Mouse (Mus musculus) urinary bladder, adult 2 months (tissue): ENCODE data around the gene Mras. TPM values are rescaled to one million over a fixed set of nuclear protein-coding genes. Genes with fewer than 3 reads are reported as not detected.

Source experiments
- DNase-seq: peaks from one replicate; pipeline ENCODE4 v3.0.0; 2022; ENCODE audit warnings: low spot score
- polyA plus RNA-seq: library from polyadenylated mRNA; depleted of rRNA; stranded (reverse); fragments of >200 nt; gene quantifications from 2 replicates; pipeline ENCODE4 v1.2.3, GENCODE M21; 2012; rRNA removed

Gene Mras
- polyA plus RNA-seq, 1 experiment = 31.1 TPM

DNA sequence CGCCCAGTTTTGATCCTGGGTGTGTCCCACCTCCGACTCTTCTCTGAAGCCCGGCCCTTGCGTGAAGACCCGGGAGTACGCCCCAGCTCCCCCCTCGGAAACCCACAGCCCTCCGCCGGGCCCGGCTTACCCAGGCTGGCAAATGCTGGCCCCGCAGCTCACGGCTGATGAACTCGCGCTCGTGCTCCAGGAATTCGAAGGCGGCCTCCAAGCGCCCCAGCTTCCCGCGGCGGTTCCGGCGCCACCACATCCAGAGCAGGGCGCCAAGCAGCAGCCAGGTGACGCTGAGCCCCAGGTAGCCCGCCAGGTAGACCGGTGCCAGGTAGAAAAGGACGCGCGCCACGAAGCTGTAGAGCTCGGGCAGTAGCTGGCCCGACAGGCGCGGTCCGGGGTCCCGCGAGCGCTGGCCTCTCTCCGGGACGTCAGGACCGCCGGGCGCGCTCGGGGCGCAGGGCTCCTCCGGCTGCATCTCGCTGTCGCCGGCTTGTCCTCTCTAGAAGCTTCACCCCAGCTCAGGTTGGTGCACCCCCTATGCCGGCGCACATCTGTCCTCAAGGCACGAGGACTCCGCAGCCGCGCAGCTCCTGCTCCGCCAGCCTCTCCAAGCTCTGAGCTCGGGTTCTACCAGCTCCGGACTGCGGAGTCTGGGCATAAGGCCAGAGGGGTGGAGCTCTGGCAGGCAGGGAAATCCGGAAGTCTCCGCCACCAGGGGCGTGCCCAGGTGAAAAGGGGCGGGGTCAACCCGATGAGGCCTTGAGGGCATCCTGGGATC is 79.1 kb downstream of the Mras start, which contains the start of gene Esyt3:
Esyt3 (minus strand) TSS at position 637 of the 772 bp plus-strand sequence.
- peak; percentile 54 for DNase-seq

DNA sequence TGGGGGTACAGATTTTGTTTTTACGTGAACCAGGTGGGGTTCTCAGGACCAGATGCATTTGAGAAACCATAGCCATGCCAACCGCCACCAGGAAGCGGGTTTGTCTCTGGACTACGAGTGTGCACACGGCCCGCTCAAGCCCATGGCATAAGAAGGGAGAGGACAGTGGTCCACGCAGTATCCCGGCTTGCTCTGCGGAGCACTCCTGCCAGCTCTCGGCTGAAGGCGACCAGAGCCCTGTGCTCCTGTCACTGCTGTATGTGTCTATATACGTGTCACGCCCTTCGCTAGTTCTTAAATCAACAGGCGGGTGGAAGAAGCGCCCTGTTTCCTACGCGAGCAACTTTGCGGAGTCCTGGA is 79.6 kb downstream of the Mras start:
- no peak for DNase-seq

DNA sequence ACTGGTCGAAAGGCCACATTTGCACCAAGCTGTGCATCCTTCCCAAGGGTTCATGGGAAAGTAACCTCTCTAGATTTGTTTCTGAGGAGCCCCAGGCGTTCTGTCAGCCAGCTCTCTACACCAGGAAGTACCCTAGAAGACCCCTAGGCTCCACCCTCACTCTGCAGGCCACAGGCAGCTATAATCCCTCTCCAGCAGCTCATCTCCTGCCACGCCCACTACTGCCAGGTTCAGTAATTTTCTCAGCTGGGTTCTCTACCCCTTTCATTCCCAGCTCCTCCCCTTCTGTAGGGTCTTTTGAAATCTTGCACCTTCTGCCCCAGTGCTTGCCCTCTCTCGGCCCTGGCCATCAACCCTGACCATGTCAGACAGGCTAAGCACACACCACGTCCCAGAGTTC is 81.2 kb downstream of the Mras start:
- DNase-seq = no peak

DNA sequence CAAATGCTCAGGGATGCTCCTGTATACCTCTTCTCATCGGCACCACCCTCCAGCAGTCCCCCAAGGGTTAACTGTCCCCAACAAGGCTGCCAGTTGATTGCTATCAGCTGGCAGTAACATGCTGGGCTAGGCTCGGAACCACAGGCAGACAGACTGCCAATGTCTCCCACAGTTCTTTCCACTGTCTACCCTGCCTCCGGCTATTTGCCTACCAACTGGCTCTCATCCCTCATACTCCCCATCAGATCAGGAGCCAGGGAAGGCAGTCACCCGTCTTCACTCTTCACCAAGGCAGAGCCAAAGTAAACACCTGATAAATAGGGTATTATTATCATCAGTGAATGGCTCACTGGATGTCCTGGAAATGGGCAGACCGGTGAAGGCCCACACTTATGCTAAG is 82.4 kb downstream of the Mras start:
- DNase-seq = no peak

DNA sequence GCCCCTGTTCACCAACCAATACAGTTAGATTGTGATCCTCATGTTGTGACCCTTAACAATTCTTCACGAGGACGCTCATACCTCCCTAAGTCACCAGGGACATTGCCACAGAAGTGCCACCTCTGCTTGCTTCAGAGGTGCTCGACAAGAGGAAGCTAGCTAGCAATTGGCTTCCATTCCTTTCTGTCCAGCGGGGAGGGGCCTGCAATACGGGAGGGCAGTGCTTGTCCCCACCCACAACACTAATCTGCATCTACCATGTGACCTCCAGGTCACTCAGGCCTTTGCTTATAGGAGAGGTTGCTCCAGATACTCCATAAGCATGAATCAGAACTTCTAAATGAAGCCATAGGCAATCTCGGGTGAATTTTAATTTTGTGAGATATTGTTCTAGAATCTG is 83.8 kb downstream of the Mras start:
- no peak for DNase-seq

DNA sequence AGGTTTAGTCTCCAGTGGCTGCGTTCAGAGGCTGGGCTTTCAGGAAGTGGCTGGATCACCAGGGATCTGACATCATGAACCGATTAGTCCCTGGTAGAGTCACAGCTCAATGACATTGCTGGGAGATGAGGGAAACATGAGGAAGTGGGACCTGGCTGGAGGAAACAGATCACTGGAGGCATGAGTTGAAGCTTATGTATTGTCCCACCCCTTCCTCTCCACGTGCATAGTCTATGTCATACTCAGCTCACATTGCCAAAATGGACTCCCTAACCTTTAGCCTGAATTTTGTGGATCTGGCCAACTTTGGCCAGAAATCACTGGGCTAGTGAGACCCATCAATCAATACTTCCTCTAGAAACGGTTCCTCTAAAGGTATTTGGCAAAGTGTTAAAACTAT is 84.2 kb downstream of the Mras start:
- no peak for DNase-seq

DNA sequence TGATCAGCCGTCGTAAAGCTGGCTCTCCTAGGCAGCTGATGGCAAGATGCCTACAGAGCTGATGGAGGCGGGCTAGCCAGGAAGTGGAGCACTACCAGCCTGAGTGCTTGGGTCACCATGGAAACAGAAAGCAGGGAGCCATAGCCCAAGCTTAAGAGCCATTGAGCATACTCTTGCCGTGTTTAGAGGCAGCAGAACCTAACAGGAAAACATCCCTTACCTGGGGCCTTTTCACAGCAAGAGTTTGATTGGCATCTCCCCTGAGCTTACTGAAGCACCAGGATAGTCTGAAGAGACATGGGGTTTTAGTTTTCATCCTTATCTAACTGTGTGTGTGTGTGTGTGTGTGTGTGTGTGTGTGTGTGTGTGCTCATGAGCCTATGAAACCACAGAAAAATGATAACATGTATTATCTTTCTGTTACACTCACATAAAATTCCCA is 91.8 kb downstream of the Mras start:
- no peak for DNase-seq

DNA sequence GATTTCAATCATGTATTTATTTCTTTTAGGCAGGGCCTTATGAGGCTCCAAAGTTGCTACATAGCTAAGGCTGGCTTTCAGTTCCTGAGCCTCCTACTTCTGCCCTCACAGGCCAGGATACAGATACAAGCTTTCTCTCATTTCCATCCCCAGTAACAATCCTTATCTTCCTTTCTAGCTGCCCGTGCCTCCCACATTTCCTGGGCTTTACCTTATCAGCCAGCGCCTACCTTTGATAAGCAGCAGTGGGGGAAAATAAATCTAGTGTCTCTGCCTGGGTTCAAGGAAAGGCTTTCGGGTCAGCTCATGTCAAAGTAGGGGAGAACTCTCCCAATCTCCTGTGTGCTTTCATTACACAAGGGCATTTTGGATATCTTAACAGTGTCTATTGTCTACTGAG is 95.6 kb downstream of the Mras start:
- DNase-seq = no peak

DNA sequence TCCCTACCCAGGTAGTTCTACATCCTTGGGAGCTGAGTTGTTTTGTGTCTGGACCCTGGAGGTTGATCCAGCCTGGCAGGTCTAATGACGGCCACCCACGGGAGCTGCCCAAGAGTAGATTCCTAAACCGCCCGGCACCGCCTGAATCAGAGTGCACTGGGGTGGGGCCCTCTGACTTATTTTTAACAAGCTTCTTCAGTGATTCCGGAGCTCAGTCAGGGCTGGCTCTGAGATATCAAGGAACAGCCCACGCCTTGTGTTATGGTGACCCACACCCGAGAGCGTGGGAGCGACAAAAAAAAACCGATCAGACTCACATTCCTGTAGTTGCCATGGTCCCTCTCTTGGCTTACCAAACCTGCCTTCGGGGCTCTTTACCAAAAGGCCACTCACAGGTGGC is 97.1 kb downstream of the Mras start:
- DNase-seq = no peak

DNA sequence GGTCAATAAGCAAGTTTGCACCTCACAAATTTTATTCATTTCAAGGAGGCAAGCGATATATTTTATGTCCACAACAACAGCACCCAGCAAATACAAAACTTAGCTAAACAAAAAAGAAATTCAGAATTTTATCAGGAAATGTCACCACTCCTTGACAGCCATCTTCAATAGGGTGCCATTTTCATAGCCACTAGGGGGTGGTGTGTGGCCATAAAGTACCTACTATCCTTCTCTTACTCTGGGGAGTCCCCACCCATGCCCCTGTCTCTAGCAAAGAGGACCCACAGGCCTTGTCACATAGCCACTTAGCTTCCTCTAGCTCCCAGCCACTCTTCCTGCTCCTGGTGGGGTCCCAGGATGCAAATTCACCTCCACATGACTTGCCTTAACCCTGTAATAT is 98.0 kb downstream of the Mras start:
- no peak for DNase-seq

DNA sequence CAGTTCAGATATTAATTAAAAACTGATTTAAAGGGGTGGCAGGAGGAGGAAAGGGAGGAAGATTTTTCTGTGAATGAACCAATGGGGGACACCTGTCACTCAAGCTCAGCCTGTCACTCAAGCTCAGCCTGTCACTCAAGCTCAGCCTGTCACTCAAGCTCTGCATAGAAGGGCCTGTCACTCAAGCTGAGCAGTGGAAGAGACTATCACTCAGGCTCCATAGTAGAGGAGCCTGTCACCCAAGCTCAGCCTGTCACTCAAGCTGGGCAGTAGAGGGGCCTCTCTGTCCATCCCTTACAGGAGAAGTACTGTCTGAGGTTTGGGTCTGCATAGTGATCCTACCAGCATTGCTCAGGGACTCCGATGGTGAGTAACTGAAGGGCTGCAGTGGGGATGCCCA is 98.9 kb downstream of the Mras start:
- DNase-seq = no peak

DNA sequence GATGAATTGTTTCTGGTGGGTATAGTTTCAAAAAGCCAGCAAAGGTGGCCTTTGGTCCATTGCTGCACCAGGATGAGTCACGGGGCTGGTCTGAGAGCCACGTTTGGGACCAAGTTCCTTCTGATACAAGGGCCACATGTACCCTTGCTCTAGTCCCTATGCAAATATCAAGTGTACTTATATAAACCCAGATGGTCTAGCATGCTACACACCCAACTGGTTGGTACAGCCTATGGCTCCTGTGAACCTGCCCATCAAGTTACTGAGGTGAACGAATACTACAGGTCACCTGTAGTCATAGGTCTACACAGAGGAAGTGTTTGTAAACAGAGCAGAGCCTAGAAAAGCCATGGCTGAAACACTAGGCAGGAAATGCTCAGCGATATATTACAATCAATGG is 100.6 kb downstream of the Mras start:
- DNase-seq = no peak

Other genes starting within 250 kb of the Mras start
- not detected in 2 replicates for gene Faiml, start 200.1 kb downstream of the Mras start, polyA plus RNA-seq
- gene Cep70, start 194.0 kb downstream of the Mras start, polyA plus RNA-seq = 10.3 and 13.1 TPM in 2 replicates
- gene Esyt3, start 78.8 kb downstream of the Mras start, polyA plus RNA-seq = 5.3 and 8.2 TPM in 2 replicates
- 0.10 and 0.12 TPM in 2 replicates for gene Nme9, start 14.1 kb upstream of the Mras start, polyA plus RNA-seq
- 24.1 and 25.7 TPM in 2 replicates for gene Armc8, start 131.5 kb upstream of the Mras start, polyA plus RNA-seq
- gene Dbr1, start 138.4 kb upstream of the Mras start, polyA plus RNA-seq = 14.2 and 15.5 TPM in 2 replicates
- 1.0 and 1.4 TPM in 2 replicates for gene A4gnt, start 175.1 kb upstream of the Mras start, polyA plus RNA-seq
- gene Dzip1l, start 192.1 kb upstream of the Mras start, polyA plus RNA-seq = 13.8 and 19.7 TPM in 2 replicates